Mouse (Mus musculus) embryo, embryonic 9.5 days (tissue): Measurements from ENCODE around the gene Lrrc52.
A peak's percentile ranks its signal among the peaks of the same experiment; 100 is the strongest.

Experiments
- DNase-seq: peaks from one replicate; pipeline ENCODE4 v3.0.0-alpha.2; 2017; ENCODE audit errors: extremely low spot score

The Lrrc52 gene

GRCm38 (mm10) chr1:167466765-167467426 is at the start of gene Lrrc52:
Gene Lrrc52 (minus strand): TSS chr1:167466780.
- DNase-seq, result no peak

GRCm38 (mm10) chr1:167511621-167512020 is 45.0 kb upstream of the Lrrc52 start:
- DNase-seq, result no peak

- no peak for DNase-seq
Measured at GRCm38 (mm10) chr1:167506048-167506447, 39.5 kb upstream of the Lrrc52 start.

- DNase-seq, result no peak
Measured at GRCm38 (mm10) chr1:167505427-167505826, 38.8 kb upstream of the Lrrc52 start.

- DNase-seq, result no peak
Measured at GRCm38 (mm10) chr1:167499097-167499850, 32.7 kb upstream of the Lrrc52 start.

GRCm38 (mm10) chr1:167497991-167498390 is 31.4 kb upstream of the Lrrc52 start:
- DNase-seq, result no peak

- no peak for DNase-seq
Measured at GRCm38 (mm10) chr1:167497560-167497959, 31.0 kb upstream of the Lrrc52 start.

GRCm38 (mm10) chr1:167491501-167491900 is 24.9 kb upstream of the Lrrc52 start:
- no peak for DNase-seq

GRCm38 (mm10) chr1:167487933-167488332 is 21.4 kb upstream of the Lrrc52 start:
- DNase-seq, result no peak

GRCm38 (mm10) chr1:167486959-167487680 is 20.5 kb upstream of the Lrrc52 start:
- DNase-seq, result no peak

GRCm38 (mm10) chr1:167482863-167483262 is 16.3 kb upstream of the Lrrc52 start:
- DNase-seq, result no peak

- no peak for DNase-seq
Measured at GRCm38 (mm10) chr1:167473585-167473984, 7.0 kb upstream of the Lrrc52 start.

GRCm38 (mm10) chr1:167467916-167468315 is 1.3 kb upstream of the Lrrc52 start:
- no peak for DNase-seq

GRCm38 (mm10) chr1:167457311-167457710 is 9.3 kb downstream of the Lrrc52 start:
- no peak for DNase-seq

GRCm38 (mm10) chr1:167453048-167453447 is 13.5 kb downstream of the Lrrc52 start:
- no peak for DNase-seq

GRCm38 (mm10) chr1:167452456-167452855 is 14.1 kb downstream of the Lrrc52 start:
- DNase-seq, result no peak

GRCm38 (mm10) chr1:167448598-167448997 is 18.0 kb downstream of the Lrrc52 start:
- DNase-seq, result no peak

- peak; percentile 1 for DNase-seq
Measured at GRCm38 (mm10) chr1:167448088-167448487, 18.5 kb downstream of the Lrrc52 start.

GRCm38 (mm10) chr1:167446516-167446915 is 20.1 kb downstream of the Lrrc52 start:
- DNase-seq, result no peak

- no peak for DNase-seq
Measured at GRCm38 (mm10) chr1:167445167-167445566, 21.4 kb downstream of the Lrrc52 start.

- DNase-seq, result no peak
Measured at GRCm38 (mm10) chr1:167438231-167438885, 28.2 kb downstream of the Lrrc52 start.

GRCm38 (mm10) chr1:167437091-167437490 is 29.5 kb downstream of the Lrrc52 start:
- DNase-seq, result no peak
